Mouse (Mus musculus) megakaryocyte progenitor cell, adult 5-6 weeks (primary cell): ENCODE measurements around the gene Gjb1. TPM values are rescaled to one million over a fixed set of nuclear protein-coding genes. Genes with fewer than 3 reads are reported as not detected.
A peak's percentile ranks its signal among the peaks of the same experiment; 100 is the strongest.
"Not testable (repeated sequence)": the region's sequence is repeated elsewhere in the genome, so short reads cannot be mapped to it uniquely, and the experiment has no call there.

ENCODE experiments used
- ATAC-seq: replicated peaks from 2 replicates; pipeline ENCODE4 v1.8.0; 2016; ENCODE audit warnings: mild to moderate bottlenecking, moderate TSS enrichment, inconsistent platforms; ENCODE audit not compliant: poor library complexity
- total RNA-seq, 2 experiments: library from RNA; stranded (forward) in 1 of 2; stranded (reverse) in 1 of 2; fragments of 157-497, 149-512 nt in 1 of 2; fragments of 200-1000 nt in 1 of 2; gene quantifications; 2 replicates each; pipeline versions ENCODE4 v1.2.3 to v1.2.4; 2015 to 2017

The Gjb1 gene
- total RNA-seq (2015), result not detected in 2 replicates
- not detected in 2 replicates for total RNA-seq (2017)

DNA sequence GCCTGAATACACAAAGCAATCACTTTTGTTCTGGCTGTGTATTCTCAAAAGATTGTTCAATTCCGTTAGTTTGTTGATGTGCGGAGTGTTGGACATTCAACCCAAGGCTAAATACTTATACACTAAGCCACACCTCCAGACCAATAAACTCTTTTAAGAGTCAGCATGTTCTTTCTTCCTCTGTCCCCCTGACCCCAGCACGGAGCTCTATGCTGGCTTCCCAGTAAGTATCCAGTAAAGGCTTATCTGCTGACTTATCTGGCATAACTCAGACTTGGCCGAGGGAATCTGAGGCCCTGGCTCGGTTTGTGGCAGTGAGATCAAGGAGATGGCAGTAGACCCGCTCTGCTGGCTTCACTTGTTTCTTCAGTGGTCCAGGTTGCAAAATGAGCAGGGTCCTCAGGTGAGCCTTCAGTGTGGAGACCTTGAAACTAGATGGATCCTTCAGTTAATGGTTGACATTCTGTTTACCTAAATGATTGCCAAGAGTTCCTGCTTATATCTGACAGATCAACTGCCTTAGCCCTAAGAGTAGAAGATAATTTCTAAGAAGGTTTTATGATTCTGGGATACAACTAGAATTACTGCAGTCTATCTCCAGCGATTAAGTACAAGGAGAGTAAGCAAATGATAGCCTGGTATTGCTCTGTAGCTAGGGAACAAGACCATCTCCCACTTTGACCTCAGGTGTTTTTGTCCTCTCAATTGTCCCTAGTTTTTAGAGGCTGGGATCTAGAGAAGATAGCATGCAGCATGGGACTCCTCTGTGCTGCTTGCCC lies at the start of gene Gjb1:
Gene Gjb1 (plus strand): TSS at position 189 of the 779 bp plus-strand sequence.
- no peak for ATAC-seq

DNA sequence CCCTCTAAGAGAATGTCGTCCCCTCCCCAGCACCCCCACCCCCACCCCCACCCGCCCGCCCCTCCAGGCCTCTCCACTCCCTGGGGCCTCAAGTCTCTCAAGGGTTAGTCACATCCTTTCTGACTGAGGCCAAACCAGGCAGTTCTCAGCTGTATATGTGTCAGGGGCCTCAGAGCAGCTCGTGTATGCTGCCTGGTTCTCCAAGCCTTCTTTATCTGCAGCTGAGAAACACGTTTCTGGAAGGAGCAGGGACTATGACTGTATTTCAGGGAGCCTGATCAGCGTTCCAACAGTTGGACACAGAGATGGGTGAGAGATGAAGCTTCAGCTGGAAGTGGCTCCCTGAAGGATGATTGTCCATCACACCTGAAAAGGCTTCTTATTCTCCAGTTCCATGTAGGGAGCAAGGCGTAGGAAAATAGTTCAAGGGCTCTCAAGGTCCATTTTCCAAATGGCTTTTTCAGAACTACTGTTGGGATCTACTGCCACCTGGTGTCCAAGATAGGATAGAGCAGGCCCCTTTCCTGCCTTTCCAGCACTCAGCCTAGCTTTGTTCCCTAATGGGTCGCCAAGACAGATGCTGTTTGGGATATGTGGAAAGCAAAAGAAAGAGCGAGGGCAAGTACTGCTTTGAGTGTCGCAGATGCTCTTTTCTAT lies 46.7 kb upstream of the Gjb1 start:
- ATAC-seq, result peak; percentile 40; the same call in 1 of the 2 replicates

DNA sequence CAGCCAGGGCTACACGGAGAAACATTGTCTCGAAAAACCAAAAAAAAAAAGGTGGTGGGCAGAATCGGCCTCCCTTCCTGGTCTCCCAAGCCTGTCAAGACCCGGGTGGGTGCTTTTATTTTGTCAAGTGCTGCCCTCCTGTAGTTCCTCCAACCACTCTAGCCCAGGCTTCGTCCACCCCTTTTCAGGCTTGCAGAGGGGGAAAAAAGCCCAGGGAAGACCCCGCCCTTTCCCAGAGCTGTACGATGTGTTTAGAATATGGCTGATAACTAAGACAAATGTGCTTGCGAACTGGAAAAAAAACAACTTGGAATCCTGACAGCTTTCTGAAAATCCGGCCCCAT lies 44.2 kb upstream of the Gjb1 start:
- no peak for ATAC-seq

DNA sequence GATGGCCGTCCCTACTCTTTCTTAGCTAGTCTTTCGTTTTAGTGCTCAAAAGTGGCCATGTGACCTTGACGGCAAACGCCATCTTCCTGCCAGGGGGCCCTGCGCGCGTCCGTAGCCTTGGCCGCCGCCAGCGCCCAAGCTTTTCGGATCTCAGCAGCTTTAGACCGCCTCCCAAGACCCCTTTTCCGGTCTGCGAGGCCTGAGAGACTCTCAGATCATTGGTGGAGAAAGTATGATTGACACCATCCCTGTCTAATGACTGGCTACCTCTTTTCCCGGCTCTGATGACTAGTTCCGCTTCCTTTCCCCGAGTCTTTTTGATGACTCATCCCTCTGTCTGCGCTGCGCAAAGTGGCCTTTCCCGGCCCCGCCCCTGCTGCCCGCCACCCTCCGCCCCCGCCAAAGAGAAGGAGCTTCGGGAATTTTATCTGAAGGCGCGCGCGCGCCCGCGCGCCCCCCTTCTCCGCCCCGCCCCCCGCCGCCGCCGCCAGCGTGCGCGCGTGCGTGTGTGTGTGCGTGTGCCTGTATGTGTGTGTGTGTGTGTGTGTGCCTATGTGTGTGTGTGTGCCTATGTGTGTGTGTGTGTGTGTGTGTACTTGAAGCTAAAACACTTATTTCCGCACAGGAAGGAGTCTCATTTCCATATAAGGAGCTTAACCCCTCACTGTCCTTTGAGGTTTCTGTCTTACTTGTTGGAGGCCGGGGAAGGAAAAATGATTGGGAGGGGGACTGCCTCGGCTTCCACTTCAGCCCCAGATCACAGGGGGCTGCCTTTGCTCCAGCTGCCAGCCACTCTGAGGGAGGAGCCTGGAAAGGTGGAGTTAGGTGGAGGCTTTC lies 43.6 kb upstream of the Gjb1 start:
- peak; percentile 93 for ATAC-seq

DNA sequence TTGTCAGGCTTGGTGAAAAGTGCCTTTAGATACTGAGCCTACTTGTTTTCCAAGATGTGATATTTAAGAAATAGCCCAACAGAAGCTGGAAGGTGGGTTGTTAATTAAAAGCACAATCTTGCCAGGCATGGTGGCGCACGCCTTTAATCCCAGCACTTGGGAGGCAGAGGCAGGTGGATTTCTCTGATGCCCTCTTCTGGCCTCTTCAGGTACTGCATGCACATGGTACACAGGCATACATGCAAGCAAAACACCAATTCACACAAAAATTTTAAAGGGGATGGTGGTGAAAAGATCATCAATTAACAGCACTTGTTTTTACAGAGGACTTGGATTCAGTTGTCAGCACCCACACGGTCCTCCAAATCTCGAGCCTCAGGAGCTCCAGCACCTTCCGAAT lies 41.6 kb upstream of the Gjb1 start:
- ATAC-seq, result no peak

DNA sequence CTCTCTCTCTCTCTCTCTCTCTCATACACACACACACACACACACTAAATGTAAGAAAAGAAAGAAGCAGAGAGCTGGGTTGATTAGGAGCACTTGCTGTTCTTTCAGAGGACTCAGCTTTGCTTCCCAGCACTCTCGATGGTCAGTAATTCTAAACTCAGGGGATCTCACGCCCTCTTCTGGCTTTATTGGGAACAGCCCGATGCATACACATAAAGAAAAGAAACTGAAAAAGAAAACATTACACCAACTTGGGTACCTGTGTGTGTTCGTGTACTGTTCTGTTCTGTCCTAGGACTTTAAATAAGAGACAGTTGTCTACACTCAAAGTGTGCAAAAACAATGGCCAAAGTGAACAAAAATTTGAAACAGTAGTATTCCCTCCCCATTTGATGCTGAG lies 37.5 kb upstream of the Gjb1 start:
- ATAC-seq, result no peak

DNA sequence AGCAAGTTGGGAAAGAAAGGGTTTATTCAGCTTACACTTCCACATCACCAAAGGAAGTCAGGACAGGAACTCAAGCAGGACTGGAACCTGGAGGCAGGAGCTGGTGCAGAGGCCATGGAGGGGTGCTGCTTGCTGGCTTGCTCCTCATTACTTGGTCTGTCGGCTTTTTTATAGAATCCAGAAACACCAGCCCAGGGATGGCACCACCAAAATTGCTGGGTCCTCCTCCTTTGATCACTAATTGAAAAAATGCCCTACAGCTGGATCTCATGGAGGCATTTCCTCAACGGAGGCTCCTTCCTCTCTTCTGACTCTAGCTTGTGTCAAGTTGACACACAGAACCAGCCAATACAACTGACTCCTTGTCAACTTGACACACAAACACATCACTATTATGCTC lies 33.3 kb upstream of the Gjb1 start:
- not testable (repeated sequence) for ATAC-seq

DNA sequence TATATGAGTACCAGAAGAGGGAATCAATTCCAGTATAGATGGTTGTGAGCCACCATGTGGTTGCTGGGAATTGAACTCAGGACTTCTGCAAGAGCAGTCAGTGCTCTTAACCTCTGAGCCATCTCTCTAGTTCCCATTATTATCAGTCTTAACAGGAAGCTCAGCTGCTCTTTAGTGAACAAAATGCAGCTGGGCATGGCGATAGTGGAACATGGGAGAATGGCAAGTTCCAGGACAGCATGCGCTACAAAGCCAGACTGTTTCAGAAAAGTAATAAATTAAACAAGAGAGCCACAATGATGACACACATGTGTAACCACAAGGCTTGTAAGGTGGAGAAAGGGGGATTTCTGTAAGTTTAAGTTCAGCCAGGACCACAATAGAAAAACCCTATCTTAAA lies 30.7 kb upstream of the Gjb1 start:
- ATAC-seq, result peak; percentile 61; the same call in 1 of the 2 replicates

DNA sequence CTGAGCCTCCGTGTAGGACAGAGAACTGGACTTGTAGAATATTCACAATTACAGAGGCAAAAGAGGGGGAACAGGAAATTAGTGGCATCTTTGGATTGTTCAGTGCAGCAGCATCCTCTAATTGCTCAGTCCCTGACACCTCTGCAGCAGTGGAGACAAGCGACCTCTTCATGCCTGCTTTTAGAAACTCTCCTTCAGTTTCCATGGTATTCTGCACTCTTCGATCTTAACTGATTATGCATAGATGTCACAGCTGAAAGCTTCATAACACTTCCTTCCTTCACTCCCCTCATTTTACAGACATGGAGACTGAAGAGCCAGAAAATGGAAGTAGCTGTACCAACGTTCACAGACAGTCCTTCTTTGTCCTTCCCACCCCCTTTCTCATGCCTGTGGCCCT lies 29.7 kb upstream of the Gjb1 start:
- no peak for ATAC-seq

DNA sequence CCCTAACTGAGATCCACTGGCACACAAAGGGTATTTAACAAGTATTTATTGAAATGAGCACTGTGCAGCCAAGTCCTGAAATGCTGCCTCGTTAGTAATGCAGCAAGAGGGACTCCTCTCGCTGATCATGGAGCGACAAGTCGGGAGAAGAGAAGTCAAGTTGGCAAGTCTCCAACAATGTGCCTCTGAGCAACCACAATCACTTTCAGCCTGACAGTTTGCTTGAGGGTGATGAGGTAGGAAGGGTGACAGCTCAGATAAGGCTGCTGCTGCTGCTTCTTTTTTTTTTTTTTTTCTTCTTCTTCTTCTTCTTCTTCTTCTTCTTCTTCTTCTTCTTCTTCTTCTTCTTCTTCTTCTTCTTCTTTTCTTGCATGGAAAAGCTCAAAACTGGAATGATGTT lies 25.0 kb upstream of the Gjb1 start:
- peak; percentile 97 for ATAC-seq

DNA sequence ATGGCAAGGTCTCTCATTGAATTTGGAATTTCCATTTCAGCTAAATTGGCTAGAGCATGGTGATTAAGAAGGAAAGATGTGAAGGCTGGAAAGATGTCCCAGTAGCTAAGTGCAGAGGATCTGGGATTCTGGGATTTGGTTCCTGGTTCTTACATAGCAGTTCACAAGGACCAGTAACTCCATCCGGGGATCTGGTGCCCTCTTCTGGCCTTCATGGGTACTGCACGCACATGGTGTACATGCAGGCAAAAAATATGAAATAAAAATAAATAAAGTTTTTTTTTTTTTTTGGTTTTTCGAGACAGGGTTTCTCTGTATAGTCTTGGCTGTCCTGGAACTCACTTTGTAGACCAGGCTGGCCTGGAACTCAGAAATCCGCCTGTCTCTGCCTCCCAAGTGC lies 17.3 kb upstream of the Gjb1 start:
- ATAC-seq, result not testable (repeated sequence)

DNA sequence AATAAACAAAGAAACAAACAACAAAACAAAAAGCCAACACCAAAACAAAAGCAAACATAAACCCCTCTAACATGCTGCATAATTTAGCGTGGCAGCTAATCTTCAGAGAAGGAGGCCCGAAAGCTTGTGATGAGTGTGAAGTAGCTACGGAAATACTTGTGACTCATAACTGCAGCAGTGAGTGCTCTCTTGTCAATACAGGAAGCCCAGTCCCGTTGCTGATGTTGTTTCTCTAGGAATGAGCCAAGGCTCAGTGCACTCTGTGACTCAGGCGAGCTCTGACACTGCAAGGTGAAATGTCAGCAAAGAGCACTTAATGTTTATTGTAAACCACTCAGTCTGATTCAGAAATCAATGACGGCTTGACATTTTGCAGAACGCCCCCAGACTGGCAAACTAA lies 7.2 kb upstream of the Gjb1 start:
- ATAC-seq, result no peak

DNA sequence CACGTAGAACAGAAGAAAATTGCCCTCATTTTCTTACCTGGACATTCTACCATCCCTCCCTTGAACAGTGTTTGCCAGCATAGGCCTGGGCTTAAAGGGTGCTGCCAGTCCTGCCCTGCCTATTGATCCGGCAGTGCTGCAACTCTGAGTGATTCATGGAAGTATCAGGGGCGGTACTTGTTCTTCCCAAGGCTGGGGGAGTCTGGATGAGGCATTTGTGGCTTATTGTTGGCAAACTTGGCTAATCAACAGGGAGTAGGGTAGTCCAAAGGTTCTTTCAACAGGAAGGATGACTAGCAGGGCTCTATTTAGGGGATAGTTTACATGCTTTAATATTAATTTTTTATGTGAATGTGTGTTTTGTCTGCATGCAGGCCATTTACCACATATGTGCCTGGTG lies 5.6 kb upstream of the Gjb1 start:
- ATAC-seq, result no peak

DNA sequence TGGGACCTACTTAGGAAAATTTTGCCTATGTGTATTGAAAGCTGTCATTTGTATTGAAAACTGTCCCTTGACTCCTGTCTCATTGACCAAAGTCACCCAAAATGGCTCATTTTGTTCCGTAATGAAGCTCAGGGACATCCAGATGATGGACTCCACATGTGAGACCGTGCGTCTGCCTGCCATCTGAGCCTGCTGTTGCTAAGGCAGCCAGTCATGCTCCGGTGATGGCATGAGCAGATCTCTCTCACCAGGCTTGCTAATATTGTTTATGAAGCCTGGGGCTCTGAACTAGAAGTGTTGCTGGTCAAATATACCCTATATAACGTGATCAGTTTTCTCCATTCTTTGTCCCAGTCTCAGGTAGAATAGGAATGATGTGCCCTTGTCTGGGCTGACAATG lies 3.2 kb upstream of the Gjb1 start:
- ATAC-seq, result no peak

DNA sequence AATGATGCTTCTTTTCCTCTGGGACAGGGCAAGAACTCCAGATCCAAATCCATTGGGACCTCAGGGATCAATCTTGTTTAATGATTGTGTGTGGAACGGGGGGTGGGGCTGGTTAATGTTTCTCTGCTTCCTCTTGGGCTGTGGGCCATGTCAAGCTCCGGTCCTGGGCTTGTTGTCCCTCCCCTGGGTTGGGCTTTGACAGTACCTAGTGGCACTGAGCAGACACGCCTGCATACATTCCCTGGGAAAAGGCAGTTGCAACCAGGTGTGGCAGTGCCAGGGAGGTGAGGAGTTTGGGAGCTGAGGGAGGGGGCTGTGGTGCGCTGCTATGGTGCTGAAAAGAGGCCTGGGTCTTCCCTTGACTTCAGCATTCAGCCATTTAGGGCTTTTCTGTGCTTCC lies 898 bp downstream of the Gjb1 start:
- ATAC-seq, result no peak

DNA sequence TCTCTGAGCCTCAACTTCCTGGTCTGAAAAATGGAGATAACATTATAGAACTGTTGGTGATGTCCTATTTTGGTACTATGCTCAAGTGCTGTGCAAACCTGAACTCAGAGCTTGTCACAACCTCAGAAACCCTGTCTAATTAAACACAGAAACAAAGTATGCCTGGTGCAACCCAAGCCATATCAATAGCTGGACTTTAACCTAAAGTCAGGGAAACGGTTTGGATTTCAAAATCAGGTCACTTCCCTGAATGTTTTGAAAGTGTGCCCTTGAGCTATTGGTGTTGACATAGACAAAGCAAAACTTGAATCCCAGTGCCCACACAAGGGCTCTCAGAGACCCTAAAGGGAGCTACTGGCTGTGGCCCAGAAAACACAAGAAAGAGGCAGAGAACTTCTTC lies 3.6 kb downstream of the Gjb1 start:
- ATAC-seq, result no peak

DNA sequence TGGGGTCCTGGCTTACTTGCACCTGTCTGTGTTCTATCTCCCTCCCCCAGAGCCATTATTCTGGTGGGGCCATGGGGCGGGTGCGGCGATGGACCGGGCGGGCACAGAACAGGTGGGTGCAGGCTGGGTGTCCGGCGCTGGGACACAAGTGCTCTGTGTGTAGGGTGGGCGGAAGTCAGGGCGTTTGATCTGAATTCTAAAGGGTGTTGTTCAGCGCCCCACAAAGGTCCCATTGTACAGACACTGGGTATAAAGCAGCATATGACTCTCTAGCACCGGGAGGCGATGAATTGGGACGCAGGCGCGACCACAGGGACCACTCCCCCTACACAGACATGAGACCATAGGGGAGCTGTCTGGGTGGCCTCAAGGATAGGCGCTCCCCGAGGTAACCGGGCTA lies 7.3 kb downstream of the Gjb1 start:
- no peak for ATAC-seq

DNA sequence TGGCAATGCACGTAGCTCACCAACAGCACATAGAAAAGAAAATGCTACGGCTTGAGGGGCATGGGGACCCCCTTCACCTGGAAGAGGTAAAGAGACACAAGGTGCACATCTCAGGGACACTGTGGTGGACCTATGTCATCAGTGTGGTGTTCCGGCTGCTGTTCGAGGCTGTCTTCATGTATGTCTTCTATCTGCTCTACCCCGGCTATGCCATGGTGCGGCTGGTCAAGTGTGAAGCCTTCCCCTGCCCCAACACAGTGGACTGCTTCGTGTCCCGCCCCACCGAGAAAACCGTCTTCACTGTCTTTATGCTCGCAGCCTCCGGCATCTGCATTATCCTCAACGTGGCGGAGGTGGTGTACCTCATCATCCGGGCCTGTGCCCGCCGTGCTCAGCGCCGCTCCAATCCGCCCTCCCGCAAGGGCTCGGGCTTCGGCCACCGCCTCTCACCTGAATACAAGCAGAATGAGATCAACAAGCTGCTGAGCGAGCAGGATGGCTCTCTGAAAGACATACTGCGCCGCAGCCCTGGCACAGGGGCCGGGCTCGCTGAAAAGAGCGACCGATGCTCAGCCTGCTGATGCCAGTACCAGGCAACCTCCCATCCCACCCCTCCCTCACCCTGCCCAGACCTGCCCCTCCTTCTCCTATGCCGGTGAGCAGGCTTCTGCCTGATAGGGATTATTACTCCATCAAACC lies 8.4 kb downstream of the Gjb1 start:
- 0 out of 2 replicates have a peak, but pooled peaks have one; percentile 6 for ATAC-seq

DNA sequence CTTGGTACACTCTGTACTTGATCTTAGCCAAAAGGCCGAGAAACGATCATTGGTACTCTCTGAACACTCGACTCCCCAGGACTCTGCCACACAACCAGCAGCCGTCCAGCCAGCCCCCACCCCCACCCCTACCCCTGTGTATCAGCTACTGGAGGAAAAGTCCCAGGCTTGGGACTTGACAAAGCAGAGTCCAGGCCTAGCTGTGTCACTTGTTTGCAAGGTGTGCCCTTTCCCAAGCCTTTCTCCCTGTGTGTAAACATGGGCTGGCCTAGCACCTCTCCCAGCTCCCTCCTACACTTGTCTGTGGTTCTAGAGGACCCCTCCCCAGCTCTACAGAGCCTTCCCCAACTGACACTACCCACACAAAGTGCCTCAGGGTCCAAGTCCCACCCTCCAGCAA lies 10.0 kb downstream of the Gjb1 start:
- no peak for ATAC-seq

DNA sequence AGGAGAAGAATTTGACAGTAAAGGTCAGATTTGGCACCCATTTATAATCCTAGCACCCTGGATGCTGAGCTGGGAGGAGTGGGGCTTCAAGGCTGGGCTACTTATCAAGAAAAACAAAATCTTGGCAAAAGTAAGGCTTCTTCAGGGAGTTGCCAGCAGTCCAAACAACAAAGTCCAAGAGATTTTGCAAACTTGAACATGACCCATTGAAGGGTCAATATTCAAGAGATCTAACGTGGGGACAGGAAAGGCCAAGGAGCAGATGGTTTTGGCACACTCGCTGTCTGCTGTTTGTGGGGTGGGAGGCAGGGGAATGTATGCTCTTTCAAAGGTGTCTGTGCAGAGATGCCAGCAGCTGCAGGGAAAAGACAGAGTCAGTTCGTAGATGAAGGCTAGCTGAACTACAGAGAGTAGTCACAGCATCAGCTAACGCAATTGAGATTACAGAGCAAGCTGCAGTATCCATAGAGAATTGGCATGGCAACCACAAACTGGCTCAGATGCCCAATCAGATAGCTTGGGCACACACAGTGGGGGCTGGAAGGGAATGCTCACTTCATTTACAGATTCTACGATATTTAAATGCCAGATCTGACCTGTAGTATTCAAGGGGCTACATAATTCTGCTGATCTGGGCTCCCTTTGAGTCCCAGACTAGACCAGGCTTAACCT lies 12.8 kb downstream of the Gjb1 start:
- ATAC-seq, result no peak

DNA sequence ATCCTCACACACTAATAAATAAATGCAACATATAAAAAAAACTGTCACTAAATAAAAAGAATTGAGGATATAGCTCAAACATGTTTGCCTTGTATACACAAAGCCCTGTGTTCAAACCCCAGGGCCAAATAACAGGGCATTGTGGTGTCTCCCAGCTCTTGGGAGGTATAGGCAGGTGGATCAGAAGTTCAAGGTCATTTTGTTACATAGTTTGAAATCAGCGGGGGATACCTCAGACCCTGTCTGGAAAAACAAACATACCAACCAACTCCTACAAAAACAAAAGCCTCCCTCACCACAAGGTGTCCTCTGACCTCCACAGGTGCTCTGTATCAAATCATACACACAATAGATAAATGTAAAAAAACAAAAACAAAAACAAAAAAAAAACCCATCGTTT lies 18.2 kb downstream of the Gjb1 start:
- ATAC-seq, result no peak
